Mouse (Mus musculus) forebrain, embryonic 10.5 days (tissue): ENCODE data around the gene Rarg. TPM values are rescaled to one million over a fixed set of nuclear protein-coding genes. Genes with fewer than 3 reads are reported as not detected.
A peak's percentile ranks its signal among the peaks of the same experiment; 100 is the strongest.

ENCODE experiments used
- DNase-seq: peaks from one replicate; pipeline ENCODE4 v3.0.0-alpha.2; 2017; ENCODE audit warnings: low spot score; ENCODE audit errors: extremely low spot score
- H3K27ac ChIP-seq: fragments of 300-500 bp; sonication (generic); 2 replicates; pipeline ENCODE4 v1.5.1; 2016; ENCODE audit warnings: mild to moderate bottlenecking
- H3K27me3 ChIP-seq: fragments of 300-500 bp; sonication (generic); 2 replicates; pipeline ENCODE4 v1.6.1; 2016; ENCODE audit warnings: mild to moderate bottlenecking; ENCODE audit not compliant: poor library complexity, severe bottlenecking
- H3K36me3 ChIP-seq: fragments of 300-500 bp; sonication (generic); replicated peaks from 2 replicates; pipeline ENCODE4 v1.6.1; 2016; ENCODE audit warnings: mild to moderate bottlenecking, moderate library complexity
- H3K4me1 ChIP-seq: fragments of 300-500 bp; sonication (generic); 2 replicates; pipeline ENCODE4 v1.6.1; 2016
- H3K4me3 ChIP-seq: fragments of 300-500 bp; sonication (generic); 2 replicates; pipeline ENCODE4 v1.5.1; 2016; ENCODE audit warnings: mild to moderate bottlenecking, moderate library complexity
- H3K9me3 ChIP-seq: fragments of 300-500 bp; sonication (generic); 2 replicates; pipeline ENCODE4 v1.6.1; 2016; ENCODE audit warnings: mild to moderate bottlenecking, moderate library complexity
- WGBS: fragments of 180-500 bp; shearing (Covaris S2); methylation state at CpG from one replicate; pipeline ENCODE4 v1.1.7; 2016; 5-methylcytosine and 5-hydroxymethylcytosine counted together
- polyA plus RNA-seq: library from polyadenylated mRNA; unstranded; fragments of >200 nt; fragmentation: Nextera tagmentation; extraction: Ambion mirVana; gene quantifications from 2 replicates; pipeline ENCODE4 v1.2.1, GENCODE M21; 2016

Rarg gene
- polyA plus RNA-seq, 1 experiment from 2014 or later = 27.5 TPM

DNA sequence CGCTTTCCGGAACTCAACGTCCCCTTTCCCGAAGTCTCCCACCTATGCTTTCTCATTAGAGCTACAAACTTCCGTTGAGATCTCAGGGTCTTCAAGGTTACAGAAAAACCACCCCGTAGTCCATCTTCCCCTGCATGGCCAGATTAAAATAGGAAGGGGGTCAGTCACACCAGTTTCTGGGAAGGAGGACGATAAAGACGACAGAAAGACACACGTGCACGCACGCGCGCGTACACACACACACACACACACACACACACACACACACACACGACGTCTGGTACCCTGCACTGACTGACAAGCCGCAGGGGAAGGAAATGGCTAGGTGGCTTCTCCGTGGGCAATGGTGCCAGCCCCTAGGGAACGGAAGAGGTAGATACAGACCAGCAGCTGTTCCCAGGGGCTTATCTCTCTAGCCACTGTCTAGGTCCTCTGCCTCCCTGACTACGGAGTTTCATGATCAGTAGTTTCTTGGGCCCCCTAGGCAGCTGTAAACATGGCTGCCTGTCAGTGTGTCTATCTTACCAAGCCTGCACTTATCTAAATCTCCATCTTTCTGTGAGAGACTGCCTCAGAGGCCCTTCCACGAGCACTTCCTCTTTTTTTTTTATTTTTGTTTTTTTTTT, 32.2 kb downstream of the Rarg start:
- H3K9me3 ChIP-seq = no peaks in the 10 kb centered on the region
- peaks cover 45% of the 10 kb centered on the region for H3K27me3 ChIP-seq
- DNase-seq = no peak
- H3K4me1 ChIP-seq = peaks cover 19% of the 10 kb centered on the region
- no peaks in the 10 kb centered on the region for H3K36me3 ChIP-seq
- H3K27ac ChIP-seq = peak overlapping the region; percentile 71
- WGBS = 20% methylated on average over 21 of the region's 21 CpGs
- H3K4me3 ChIP-seq = peak overlapping the region; percentile 51

DNA sequence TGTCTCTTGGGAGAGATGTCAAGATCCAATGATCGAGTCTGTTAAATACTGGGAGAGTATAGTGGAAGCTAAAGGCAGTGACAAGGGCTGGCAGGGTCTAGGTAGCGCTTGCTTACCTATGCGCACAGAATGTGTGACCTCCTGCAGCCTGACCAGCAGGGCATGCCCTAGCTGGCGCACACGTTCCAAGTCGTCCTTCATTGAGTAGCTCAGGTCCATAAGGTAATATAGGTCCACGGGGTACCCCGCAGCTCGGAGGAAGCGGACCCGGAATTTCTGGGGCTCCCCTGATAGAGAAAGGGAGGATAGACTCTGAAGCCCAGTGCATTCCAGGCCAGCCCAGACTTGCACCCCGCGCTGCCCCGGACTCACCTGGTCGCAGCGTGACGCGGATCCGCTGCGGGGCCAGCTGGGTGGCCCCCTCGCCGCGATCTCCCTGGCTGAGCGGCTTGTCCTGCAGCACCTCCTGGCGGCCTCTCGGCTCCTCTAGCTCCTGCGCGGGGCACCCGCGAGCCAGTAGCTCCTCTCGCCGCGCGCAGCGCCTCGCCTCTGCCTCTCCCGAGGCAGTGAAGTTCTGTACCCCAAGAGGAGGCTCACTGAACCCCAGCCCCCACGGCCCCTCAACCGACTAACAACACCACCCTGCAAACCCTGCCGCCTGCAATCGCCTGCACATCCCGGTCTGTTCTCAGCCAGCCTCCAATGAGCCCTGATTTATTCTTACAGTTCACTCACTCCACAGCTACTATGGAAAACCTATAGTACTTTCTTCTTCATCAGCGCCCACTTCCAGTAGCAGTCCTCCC, 32.9 kb downstream of the Rarg start:
- H3K27ac ChIP-seq = peak overlapping the region; percentile 71
- H3K4me1 ChIP-seq = peaks cover 19% of the 10 kb centered on the region
- WGBS = 3% methylated on average over 43 of the region's 43 CpGs
- H3K36me3 ChIP-seq = no peaks in the 10 kb centered on the region
- peak overlapping the region; percentile 51 for H3K4me3 ChIP-seq
- peaks cover 45% of the 10 kb centered on the region for H3K27me3 ChIP-seq
- no peaks in the 10 kb centered on the region for H3K9me3 ChIP-seq
- peak; percentile 80 for DNase-seq

DNA sequence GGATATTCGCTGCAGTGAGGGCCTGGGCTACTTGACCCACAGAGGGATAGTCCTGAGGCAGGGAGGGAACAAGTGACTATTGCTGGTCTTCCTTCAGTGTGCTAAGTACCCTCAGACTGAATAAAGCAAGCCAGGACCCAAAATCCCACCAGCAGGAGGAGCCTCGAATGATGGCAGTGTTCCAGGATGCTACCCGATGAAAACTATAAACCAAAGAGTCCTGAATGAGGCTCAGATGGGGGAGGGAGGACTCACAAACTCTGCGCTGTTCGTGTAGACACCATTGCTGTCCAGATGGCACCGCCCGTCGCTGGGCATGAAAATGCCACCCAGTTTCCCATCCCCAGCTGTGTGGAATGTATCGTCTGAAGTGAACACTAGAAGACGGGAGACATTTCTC, 34.9 kb downstream of the Rarg start:
- H3K4me1 ChIP-seq = peaks cover 19% of the 10 kb centered on the region
- no peak overlapping the region for H3K27ac ChIP-seq
- no peaks in the 10 kb centered on the region for H3K9me3 ChIP-seq
- no peak overlapping the region for H3K4me3 ChIP-seq
- DNase-seq = no peak
- peaks cover 45% of the 10 kb centered on the region for H3K27me3 ChIP-seq
- 72% methylated on average over 10 of the region's 10 CpGs for WGBS
- H3K36me3 ChIP-seq = peaks cover 6% of the 10 kb centered on the region

- H3K4me3 ChIP-seq = no peak overlapping the region
- WGBS = 91% methylated on average over 7 of the region's 7 CpGs
- no peak overlapping the region for H3K27ac ChIP-seq
- peaks cover 52% of the 10 kb centered on the region for H3K36me3 ChIP-seq
- no peaks in the 10 kb centered on the region for H3K9me3 ChIP-seq
- no peak for DNase-seq
- no peaks in the 10 kb centered on the region for H3K4me1 ChIP-seq
- H3K27me3 ChIP-seq = peaks cover 5% of the 10 kb centered on the region
Observed at GRCm38 (mm10) chr15:102217325-102217724, 40.0 kb downstream of the Rarg start.

GRCm38 (mm10) chr15:102216459-102217228, 40.7 kb downstream of the Rarg start:
- H3K27ac ChIP-seq = no peak overlapping the region
- WGBS = 89% methylated on average over 16 of the region's 16 CpGs
- no peaks in the 10 kb centered on the region for H3K27me3 ChIP-seq
- H3K9me3 ChIP-seq = no peaks in the 10 kb centered on the region
- H3K36me3 ChIP-seq = peaks cover 59% of the 10 kb centered on the region
- no peak for DNase-seq
- no peaks in the 10 kb centered on the region for H3K4me1 ChIP-seq
- H3K4me3 ChIP-seq = no peak overlapping the region

GRCm38 (mm10) chr15:102215624-102216023, 41.7 kb downstream of the Rarg start:
- no peak for DNase-seq
- Histone ChIP-seq H3K4me3 (no peak overlapping the region), H3K27ac (no peak overlapping the region), H3K4me1 (no peaks in the 10 kb centered on the region), H3K27me3 (no peaks in the 10 kb centered on the region), H3K9me3 (no peaks in the 10 kb centered on the region), H3K36me3 (peaks cover 68% of the 10 kb centered on the region)
- 82% methylated on average over 6 of the region's 6 CpGs for WGBS

GRCm38 (mm10) chr15:102214132-102214531, 43.2 kb downstream of the Rarg start:
- no peaks in the 10 kb centered on the region for H3K9me3 ChIP-seq
- no peaks in the 10 kb centered on the region for H3K27me3 ChIP-seq
- peaks cover 83% of the 10 kb centered on the region for H3K36me3 ChIP-seq
- no peak for DNase-seq
- no peak overlapping the region for H3K4me3 ChIP-seq
- H3K4me1 ChIP-seq = no peaks in the 10 kb centered on the region
- 53% methylated on average over 2 of the region's 2 CpGs for WGBS
- H3K27ac ChIP-seq = no peak overlapping the region

DNA sequence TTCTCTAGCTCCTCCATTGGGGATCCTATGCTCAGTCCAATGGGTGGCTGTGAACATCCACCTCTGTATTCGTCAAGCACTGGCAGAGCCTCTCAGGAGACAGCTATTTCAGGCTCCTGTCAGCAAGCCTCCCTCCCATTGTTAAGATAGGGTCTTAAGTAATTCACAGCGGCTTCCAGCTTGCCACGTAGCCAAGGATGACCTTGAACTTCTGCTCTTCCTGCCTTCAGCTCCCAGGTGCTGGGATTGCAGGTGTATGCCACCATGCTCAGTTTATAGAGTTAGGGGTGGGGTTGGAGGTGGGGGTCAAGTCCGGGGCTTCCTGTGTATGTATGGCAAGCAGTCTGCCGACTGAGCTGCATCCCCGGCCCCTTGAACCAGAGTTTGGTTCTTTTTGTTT, 45.4 kb downstream of the Rarg start:
- Histone ChIP-seq H3K4me3 (no peak overlapping the region), H3K27ac (no peak overlapping the region), H3K4me1 (0 out of 2 replicates have a peak, but pooled peaks cover 3% of the 10 kb centered on the region), H3K9me3 (no peaks in the 10 kb centered on the region), H3K36me3 (peaks cover 95% of the 10 kb centered on the region), H3K27me3 (no peaks in the 10 kb centered on the region)
- WGBS = 90% methylated on average over 6 of the region's 6 CpGs
- no peak for DNase-seq

DNA sequence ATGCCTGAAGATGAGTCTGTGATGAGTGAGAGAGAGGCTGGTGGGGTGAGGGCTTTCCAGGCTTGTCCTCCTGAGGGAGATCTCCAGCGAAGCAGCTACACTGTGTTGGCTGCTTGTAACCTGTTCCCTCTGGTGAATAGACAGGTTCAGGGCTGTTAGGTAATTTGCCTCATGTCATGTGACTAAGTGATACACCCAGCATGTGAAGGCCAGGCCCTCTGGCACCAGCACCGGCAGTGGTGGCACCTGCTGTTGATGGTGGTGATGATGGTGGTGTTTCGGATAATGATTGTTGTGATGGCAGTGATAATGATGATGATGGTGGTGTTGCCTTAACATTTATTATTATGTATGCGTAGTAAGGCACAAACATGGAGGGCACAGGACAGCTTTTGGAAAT, 46.5 kb downstream of the Rarg start:
- no peaks in the 10 kb centered on the region for H3K9me3 ChIP-seq
- 99% methylated on average over 4 of the region's 4 CpGs for WGBS
- H3K4me3 ChIP-seq = no peak overlapping the region
- H3K36me3 ChIP-seq = peaks cover 95% of the 10 kb centered on the region
- H3K27me3 ChIP-seq = no peaks in the 10 kb centered on the region
- no peak for DNase-seq
- no peak overlapping the region for H3K27ac ChIP-seq
- peaks cover 7% of the 10 kb centered on the region for H3K4me1 ChIP-seq

- no peak for DNase-seq
- Histone ChIP-seq H3K9me3 (no peaks in the 10 kb centered on the region), H3K4me1 (peaks cover 24% of the 10 kb centered on the region), H3K36me3 (peaks cover 95% of the 10 kb centered on the region), H3K4me3 (no peak overlapping the region), H3K27ac (no peak overlapping the region), H3K27me3 (no peaks in the 10 kb centered on the region)
- 95% methylated on average over 8 of the region's 8 CpGs for WGBS
Observed at GRCm38 (mm10) chr15:102209114-102209513, 48.2 kb downstream of the Rarg start.

- DNase-seq = no peak
- 93% methylated on average over 9 of the region's 9 CpGs for WGBS
- H3K27me3 ChIP-seq = no peaks in the 10 kb centered on the region
- H3K36me3 ChIP-seq = peaks cover 85% of the 10 kb centered on the region
- no peak overlapping the region for H3K27ac ChIP-seq
- no peak overlapping the region for H3K4me3 ChIP-seq
- H3K4me1 ChIP-seq = peaks cover 25% of the 10 kb centered on the region
- no peaks in the 10 kb centered on the region for H3K9me3 ChIP-seq
Observed at GRCm38 (mm10) chr15:102208092-102208561, 49.2 kb downstream of the Rarg start.

DNA sequence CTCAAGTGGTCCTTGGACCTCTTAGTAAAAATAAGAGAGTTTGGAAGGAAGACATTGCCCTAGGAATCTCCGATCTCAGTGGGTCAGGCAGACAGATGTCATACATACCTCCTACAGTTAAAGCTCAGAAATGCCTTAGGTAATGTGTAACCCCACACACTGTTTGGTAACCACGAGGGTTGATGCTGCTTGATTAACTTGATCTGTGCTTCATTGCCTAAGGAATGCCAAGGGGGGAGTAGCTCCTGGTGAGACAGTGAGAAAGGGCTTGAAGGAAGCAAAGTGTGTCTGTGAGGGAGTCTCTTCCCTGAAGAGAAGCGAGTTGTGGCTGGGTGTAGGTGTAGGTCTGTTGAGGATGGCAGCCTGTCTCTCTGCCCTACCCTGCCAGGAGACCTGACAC, 50.0 kb downstream of the Rarg start:
- no peaks in the 10 kb centered on the region for H3K9me3 ChIP-seq
- H3K4me3 ChIP-seq = 0 out of 2 replicates have a peak overlapping the region, but pooled peaks have one; percentile 1
- H3K27ac ChIP-seq = no peak overlapping the region
- H3K27me3 ChIP-seq = no peaks in the 10 kb centered on the region
- H3K4me1 ChIP-seq = peaks cover 31% of the 10 kb centered on the region
- WGBS = 81% methylated on average over 3 of the region's 3 CpGs
- no peak for DNase-seq
- H3K36me3 ChIP-seq = peaks cover 78% of the 10 kb centered on the region
